Mouse (Mus musculus) liver, postnatal 0 days (tissue): Measurements from ENCODE around the gene BC048403.

Experiments
- CTCF ChIP-seq: sonication (generic); IDR thresholded peaks from 2 replicates; pipeline ENCODE4 v1.5.1; 2016; ENCODE audit warnings: antibody characterized with exemption, low read depth
- EP300 ChIP-seq: IDR thresholded peaks from 2 replicates; pipeline ENCODE4 v1.6.1; 2016; ENCODE audit warnings: antibody characterized with exemption, low read depth, mild to moderate bottlenecking

GRCm38 (mm10) chr10:121756677-121757076 is 16.9 kb downstream of the BC048403 start:
- no peak for TF ChIP-seq EP300
- TF ChIP-seq CTCF, result no peak
